Mouse (Mus musculus): ENCODE measurements around the gene Slco2a1.

DNA sequence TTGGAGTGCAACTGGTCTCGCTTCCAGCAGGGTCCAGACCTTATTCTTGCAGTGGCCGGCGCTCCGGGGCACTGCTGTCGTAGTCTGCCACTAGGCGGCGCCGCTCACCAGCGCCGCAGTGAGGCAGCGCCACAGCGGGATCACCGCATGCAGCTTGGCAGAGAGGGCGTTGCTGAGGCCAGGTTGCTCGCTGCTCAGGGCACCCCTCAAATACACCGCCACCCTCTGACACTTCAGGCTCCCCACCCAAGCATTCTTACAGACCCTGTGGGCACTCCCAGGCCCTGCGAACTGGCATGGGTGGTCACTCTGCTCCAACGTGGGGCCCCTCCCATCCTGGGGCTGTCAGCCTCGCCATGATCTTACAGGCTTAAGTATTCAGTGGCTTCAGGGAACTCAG is 103.7 kb downstream of the Slco2a1 start:
- TF ChIP-seq POLR2A (IDR thresholded peaks at IDR 0.05; ENCODE audit: low read depth, low read length) (no peak), CTCF (IDR thresholded peaks at IDR 0.05; ENCODE audit: extremely low read depth, insufficient read length, insufficient replicate concordance, low read depth, low read length) (peak; percentile 90)
